Mouse (Mus musculus): ENCODE measurements around the gene Fras1. TPM values are rescaled to one million over a fixed set of nuclear protein-coding genes. Genes with fewer than 3 reads are reported as not detected.

Gene Fras1
- total RNA-seq, 2 experiments from 2014 or later = not detected

- no peak for ATAC-seq (replicated peaks; ENCODE audit: low FRiP score, poor library complexity, severe bottlenecking)
Observed at GRCm38 (mm10) chr5:96466461-96466860, 92.7 kb downstream of the Fras1 start.

- no peak for ATAC-seq (replicated peaks; ENCODE audit: low FRiP score, poor library complexity, severe bottlenecking)
Observed at GRCm38 (mm10) chr5:96471995-96472394, 98.2 kb downstream of the Fras1 start.

DNA sequence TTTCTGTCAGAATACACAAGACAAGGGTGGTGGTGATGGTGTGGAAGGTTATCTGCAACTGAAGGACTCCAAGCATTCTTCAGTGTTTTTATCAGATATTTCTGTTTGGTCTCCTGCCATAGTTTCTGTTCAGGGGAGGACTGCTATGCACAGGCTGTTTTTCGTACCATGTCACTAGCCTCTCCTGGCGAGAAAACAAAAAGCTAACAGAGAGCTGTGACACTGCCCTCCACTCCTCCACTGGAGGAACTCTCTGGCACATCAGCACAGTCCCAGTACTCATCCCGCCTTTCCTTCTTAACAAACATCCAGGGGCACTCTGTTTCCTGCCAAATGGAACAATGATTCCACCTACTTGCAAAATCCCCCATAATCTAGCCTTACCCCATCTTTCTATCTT, 101.7 kb downstream of the Fras1 start:
- no peak for ATAC-seq (replicated peaks; ENCODE audit: low FRiP score, poor library complexity, severe bottlenecking)

DNA sequence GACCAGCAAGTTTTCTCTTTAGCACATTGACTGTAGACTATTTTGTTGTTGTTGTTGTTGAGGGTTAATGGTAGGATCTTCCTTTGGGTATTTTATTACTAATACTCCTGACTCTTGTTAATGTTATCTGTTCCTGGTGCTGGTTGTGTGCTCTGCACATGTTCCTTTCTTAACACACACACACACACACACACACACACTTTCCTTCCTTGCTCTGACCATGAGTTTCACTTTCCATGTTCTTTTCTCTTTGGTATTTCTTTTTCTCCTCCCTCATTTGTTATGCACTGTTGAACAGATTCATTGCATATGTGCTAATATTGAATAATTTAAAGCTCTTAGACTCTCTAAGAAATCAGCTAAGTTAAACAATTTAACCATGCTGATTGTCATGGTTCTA, 105.2 kb downstream of the Fras1 start:
- no peak for ATAC-seq (replicated peaks; ENCODE audit: low FRiP score, poor library complexity, severe bottlenecking)

DNA sequence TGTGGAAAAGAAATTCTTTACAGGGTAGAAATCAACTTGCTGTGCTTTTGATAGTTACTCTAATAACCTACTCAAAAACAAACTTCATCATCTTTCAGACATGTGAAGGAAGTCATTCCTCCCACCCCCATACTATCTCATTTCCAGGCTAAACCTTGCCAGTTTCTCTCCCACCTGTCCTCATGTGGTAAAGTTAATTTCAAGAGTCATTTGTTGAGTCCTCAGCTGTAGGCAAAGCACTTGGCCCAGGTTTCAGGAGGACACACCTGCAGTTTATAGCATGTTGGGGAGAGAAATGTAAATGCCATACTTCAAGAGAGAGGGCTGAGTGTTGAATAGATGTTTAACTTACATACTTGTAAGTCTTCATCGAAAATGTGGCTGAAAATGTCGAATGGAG, 107.4 kb downstream of the Fras1 start:
- no peak for ATAC-seq (replicated peaks; ENCODE audit: low FRiP score, poor library complexity, severe bottlenecking)

- ATAC-seq (replicated peaks; ENCODE audit: low FRiP score, poor library complexity, severe bottlenecking) = no peak
Observed at GRCm38 (mm10) chr5:96482054-96482453, 108.3 kb downstream of the Fras1 start.

DNA sequence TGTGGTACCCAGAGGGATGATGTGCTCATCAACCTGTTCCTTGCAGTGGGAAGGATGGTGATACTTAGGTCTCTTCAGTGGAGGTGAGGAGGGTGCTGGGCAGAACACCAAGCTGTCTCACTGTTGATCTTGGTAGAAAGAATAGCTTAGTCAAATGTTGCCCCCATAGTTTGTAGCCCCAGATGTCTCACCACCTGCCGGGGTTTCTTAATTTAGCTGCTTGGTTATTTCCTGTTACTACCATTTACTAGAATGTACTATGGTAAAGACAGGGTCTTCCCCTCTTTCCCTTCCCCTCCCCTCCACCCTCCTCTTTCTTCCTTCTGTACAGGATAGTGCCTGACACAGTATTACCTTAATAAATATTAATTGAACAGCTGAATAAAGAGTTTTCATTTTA, 118.7 kb downstream of the Fras1 start:
- ATAC-seq (replicated peaks; ENCODE audit: low FRiP score, poor library complexity, severe bottlenecking) = no peak

DNA sequence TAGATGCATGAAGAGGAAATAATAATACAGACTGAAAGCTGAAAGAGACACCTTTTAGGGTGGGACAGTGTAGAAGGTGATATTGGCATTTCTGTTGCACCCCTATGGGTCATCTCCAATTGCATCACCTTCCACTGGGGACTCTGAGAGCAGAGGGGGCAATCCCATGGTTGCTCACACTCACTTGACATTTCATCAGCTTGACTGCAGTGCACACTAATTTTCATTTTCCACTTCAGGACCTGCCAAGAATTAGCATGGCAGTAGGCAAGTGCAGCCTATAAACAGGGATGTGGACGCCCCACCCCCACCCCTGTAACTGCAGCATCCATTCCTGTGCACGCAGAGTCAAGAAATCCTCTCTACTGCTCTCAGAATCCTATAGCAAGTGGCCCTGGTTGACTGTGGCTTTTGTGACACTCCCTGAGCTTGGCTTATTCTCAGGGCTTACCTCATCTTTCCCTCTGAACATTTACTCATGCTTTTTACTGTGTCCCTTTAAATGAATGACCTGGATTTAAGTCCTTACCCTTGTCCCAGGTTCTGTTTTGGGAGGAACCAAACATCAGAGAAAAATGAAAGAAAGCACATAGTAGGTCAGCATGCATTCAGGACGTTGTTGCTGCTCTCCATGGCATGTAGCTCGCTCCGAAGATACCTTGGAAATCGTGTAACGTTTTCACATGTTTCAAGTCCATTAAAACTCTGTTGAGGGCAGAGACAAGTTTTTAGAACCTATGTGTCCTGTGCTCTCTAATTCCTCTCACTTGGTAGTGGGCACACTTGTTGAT, 120.9 kb downstream of the Fras1 start:
- ATAC-seq (replicated peaks; ENCODE audit: low FRiP score, poor library complexity, severe bottlenecking) = no peak

- ATAC-seq (replicated peaks; ENCODE audit: low FRiP score, poor library complexity, severe bottlenecking) = no peak
Observed at GRCm38 (mm10) chr5:96498083-96498482, 124.3 kb downstream of the Fras1 start.

DNA sequence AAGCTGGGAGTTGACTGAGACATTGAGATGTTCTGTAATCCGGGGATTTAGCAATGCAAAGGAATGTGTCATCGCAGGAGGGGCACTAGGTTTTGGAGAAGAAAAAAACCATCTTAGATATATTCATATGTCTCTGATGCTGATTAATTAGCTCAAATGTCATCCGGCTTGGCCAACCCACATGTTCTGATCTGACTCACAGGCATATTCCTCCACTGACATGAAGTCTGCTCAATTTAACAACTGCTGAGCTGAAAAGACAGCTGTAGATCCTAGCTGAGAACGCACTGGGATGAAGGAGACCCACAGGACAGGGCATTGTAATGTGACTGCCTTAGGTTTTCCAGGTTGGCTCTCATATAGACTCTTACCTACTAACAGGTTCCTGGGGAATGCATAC, 128.0 kb downstream of the Fras1 start:
- no peak for ATAC-seq (replicated peaks; ENCODE audit: low FRiP score, poor library complexity, severe bottlenecking)

DNA sequence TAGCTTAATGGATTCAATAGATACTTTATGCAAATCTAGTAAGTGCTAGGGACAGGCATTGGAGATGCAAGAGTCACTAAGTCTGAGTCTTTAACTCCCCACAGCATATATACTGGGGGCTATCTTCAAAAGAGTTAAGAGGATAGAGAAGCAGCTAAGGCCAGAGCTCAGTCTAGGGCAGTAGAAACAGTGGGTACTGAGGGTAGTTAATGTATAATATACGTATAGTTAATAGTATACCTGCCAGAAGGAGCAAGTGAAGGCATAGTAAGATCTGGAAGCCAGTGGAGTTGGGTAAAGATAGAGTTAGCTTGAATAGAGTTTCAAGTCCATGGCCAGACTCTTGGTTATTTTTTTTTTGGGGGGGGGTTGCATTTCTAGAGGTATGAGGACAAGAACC, 128.6 kb downstream of the Fras1 start:
- ATAC-seq (replicated peaks; ENCODE audit: low FRiP score, poor library complexity, severe bottlenecking) = no peak

DNA sequence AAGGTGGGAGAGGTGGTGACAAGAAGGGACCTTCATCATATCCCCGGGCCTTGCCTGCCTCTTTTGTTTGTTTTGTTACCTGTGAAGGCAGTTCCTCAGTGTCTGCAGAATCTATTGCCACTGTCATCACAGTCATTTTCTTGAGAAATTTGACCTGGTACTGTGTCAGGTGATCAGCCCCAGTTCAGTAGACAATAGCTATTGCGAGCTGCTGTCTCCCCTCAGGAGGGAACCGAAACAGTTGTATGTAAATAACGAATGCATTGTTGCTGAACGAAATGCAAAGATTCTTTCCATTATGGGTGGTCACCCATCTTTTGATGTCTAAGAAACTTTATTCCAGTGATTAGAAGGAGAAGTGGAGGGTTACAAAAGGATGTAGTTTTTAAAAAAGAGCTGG, 137.2 kb downstream of the Fras1 start:
- no peak for ATAC-seq (replicated peaks; ENCODE audit: low FRiP score, poor library complexity, severe bottlenecking)

DNA sequence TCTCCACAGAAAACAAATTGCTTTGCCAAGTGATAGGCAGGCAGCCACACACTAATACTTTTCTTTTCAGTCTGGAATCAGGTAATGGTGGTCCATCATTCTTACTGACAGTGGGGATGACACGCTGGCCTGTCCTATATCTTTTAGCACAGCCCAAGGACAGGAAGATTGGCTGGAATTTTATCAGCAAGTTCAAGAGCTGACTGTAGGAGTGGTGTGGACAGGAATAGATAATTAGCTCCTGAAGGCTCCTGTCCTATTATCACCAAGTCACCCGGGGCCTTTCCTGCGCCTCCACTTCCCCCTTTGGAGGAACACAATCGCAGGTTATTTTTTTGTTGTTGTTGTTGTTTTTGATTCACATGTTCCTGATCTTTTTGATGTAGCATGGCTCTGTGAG, 139.6 kb downstream of the Fras1 start:
- ATAC-seq (replicated peaks; ENCODE audit: low FRiP score, poor library complexity, severe bottlenecking) = no peak

DNA sequence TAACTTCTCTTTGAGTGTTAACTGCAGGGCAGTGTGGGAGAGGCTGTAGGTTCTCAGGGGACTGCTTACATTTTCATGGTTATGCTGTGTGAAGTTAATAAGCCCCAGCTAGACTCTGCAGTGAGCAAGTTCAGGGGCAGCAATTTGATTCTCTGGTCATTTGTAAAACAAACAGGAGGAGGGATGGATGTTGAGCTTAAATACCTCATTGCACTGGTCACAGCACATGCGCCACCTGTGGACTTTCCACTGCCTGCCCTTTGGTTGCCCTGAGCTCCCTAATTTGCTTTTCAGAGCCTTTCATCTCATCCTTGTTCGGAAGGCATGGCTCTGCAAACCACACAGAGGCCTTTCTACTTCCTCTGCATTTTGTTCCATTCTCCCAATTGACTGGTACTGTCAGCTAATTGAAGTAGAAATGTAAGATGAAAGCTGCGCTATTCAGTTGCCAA, 142.1 kb downstream of the Fras1 start:
- no peak for ATAC-seq (replicated peaks; ENCODE audit: low FRiP score, poor library complexity, severe bottlenecking)

DNA sequence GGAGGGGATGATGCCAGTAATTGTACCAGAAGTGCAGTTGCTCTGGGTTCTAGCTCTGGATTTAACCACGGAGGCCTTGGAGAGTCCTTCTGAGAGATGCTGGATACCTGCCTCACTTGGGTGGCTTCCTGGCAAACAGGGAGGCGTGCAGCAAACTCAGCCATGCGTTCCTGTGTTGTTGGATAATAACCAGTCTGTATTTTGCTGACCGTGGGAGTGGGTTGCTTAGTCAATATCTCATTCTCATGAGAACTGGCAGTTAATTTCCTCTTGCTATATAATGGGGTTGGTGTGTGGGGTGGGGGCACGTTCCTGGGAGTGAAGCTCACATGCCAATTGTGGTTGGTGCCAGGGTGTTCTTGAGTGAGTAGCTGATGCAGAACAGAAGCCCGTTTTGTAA, 142.6 kb downstream of the Fras1 start:
- ATAC-seq (replicated peaks; ENCODE audit: low FRiP score, poor library complexity, severe bottlenecking) = no peak

DNA sequence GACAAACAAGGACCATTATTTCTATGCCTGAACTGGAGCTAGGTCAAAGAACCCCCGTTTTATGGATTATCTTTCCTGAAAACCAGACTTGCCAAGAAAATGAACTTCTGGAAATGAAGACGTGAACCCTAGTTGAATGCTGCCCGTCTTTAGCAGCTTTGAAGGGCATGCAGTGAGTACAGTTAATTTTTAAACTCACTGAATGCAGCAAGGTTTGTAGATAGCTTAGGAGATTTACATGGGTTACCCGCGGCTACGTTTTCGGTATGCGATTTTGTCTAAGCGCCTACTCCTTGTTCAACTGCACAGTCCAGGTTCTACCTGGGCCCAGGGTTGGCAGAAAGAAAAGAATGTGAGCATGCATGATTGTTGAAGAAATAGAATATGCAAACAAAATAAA, 147.8 kb downstream of the Fras1 start:
- no peak for ATAC-seq (replicated peaks; ENCODE audit: low FRiP score, poor library complexity, severe bottlenecking)

DNA sequence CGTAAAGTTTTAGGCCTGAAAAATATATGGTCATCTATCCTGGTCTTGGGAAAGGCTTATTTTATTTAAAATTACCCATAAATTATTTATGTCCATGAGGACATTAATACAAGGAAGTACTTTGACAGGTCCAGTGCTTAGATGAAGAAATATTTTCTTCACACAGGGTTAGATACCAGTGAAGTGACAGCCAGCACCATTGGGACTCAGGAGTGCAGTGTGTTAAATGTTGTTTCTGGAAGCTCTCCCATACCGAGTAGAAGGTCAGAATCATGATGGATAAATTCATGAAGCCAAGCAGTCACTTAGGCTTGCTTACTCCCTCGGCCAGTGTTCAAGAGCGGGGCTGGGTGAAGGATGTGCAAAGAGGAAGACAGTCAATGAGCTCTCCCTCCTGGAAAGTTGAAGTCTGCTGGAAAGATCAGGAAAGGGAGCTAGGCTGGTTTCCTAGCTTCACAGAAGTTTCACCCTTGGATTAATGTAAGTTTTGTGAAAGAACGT, 149.2 kb downstream of the Fras1 start:
- no peak for ATAC-seq (replicated peaks; ENCODE audit: low FRiP score, poor library complexity, severe bottlenecking)

DNA sequence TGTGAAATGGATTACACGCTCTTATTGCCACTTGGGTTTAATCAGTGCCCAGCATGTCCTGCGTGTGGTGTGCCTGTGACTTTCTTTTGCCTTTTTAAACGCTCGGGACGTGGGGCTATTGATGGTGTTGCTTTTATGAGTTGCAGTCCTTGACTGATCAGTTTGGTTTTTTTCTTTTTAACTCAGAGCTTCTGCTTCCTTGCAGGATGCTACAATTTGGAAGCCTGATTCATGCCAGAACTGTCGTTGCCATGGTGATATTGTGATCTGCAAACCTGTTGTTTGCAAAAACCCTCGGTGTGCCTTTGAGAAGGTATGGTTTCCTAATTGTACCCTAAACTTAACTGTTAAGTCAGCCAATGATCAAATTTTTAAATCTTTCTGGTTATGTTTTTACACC, 154.5 kb downstream of the Fras1 start:
- no peak for ATAC-seq (replicated peaks; ENCODE audit: low FRiP score, poor library complexity, severe bottlenecking)

DNA sequence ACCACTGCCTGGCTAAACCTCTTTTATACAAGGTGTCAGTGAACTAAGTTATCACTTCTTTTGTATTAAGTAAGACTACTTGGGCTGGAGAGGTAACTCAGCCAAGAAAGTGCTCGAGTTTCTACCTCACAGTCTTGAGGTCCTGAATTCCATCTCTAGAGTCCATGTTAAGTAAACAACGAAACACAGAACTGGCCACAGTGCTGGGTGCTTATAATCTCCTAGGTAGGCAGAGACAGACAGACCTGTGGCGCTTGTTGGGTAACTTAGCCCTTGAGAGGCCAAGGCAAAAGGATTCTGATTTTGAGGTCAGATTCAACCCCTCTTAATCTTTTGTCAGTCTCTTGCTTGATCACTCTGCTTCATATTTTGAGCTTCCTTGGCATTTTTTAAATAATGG, 156.8 kb downstream of the Fras1 start:
- ATAC-seq (replicated peaks; ENCODE audit: low FRiP score, poor library complexity, severe bottlenecking) = no peak

DNA sequence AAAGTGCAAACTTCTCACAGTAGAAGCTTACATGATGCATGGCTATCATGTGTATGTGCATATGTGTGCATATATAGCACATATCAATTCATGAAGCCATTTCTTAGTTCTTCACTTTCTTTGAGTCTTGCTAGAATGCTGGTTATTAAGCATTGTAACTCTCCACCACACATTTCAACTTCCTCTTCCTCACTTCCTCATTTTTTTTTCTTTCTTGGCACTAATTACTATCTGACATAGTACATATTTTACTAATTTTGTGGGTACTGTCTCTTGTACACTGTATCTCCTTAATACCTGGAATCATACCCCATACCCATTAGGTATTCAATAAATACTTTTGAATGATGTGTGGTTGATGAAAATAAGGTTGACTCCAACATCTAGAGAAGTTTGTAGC, 158.2 kb downstream of the Fras1 start:
- ATAC-seq (replicated peaks; ENCODE audit: low FRiP score, poor library complexity, severe bottlenecking) = no peak

DNA sequence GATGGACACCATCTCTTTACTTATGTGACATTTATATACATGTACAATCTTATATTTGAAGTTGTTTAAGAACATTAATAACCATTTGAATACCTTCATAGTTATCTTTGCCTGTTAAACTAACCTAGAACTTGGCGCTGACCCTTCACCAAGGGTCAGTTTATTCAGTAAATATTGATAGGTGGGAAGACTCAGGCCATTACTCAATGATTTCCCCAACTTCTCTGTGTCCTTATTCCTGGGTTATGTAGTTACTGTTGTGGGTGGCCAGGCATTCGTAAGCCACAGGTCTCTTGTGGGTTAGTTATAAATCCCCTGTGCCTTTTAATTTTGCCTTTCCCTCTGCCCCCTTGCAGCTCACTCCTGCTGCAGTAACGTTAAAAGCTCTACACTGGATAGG, 162.8 kb downstream of the Fras1 start:
- ATAC-seq (replicated peaks; ENCODE audit: low FRiP score, poor library complexity, severe bottlenecking) = no peak

GRCm38 (mm10) chr5:96536937-96537336, 163.2 kb downstream of the Fras1 start:
- ATAC-seq (replicated peaks; ENCODE audit: low FRiP score, poor library complexity, severe bottlenecking) = no peak
